Mouse (Mus musculus) myocyte (in vitro differentiated cells): ENCODE measurements around the gene Cstad. TPM values are rescaled to one million over a fixed set of nuclear protein-coding genes. Genes with fewer than 3 reads are reported as not detected.

Experiments
- H3K27me3 ChIP-seq: one replicate; pipeline ENCODE4 v1.6.1; 2011; ENCODE audit not compliant: control insufficient read depth, insufficient read depth, insufficient read length
- H3K36me3 ChIP-seq: one replicate; pipeline ENCODE4 v1.6.1; 2011; ENCODE audit not compliant: control insufficient read depth, insufficient read depth
- H3K4me2 ChIP-seq: one replicate; pipeline ENCODE4 v1.6.1; 2011; ENCODE audit warnings: low read depth, control low read depth
- H3K4me3 ChIP-seq: one replicate; pipeline ENCODE4 v1.5.1; 2011; ENCODE audit warnings: mild to moderate bottlenecking, control low read depth, moderate library complexity
- H3K79me2 ChIP-seq: one replicate; pipeline ENCODE4 v1.6.1; 2011; ENCODE audit not compliant: control insufficient read depth, insufficient read depth
- H3ac ChIP-seq: one replicate; pipeline ENCODE4 v1.6.1; 2011; ENCODE audit not compliant: control insufficient read depth, insufficient read length
- CEBPB ChIP-seq: IDR thresholded peaks from 2 replicates; pipeline ENCODE4 v1.6.1; 2011; ENCODE audit warnings: mild to moderate bottlenecking, moderate library complexity; ENCODE audit not compliant: poor library complexity, insufficient read depth, severe bottlenecking
- E2F4 ChIP-seq: IDR thresholded peaks from one replicate; pipeline ENCODE4 v1.6.1; 2011; ENCODE audit warnings: mild to moderate bottlenecking, control low read depth, moderate library complexity; ENCODE audit not compliant: insufficient read depth
- MAX ChIP-seq: IDR thresholded peaks from one replicate; pipeline ENCODE4 v1.6.1; 2011; ENCODE audit warnings: low read depth, mild to moderate bottlenecking, control low read depth
- MYOD1 ChIP-seq, 3 experiments: IDR thresholded peaks; one replicate each; pipeline ENCODE4 v1.6.1; 2011; ENCODE audit warnings: control low read depth in 2 of 3, low read depth in 2 of 3, mild to moderate bottlenecking in 2 of 3, moderate library complexity in 1 of 3; ENCODE audit not compliant: insufficient read length in 2 of 3, control insufficient read depth in 1 of 3
- MYOG ChIP-seq, 3 experiments: IDR thresholded peaks; one replicate each; pipeline ENCODE4 v1.6.1; 2011; ENCODE audit warnings: control low read depth in 2 of 3, low read depth in 2 of 3, mild to moderate bottlenecking in 2 of 3; ENCODE audit not compliant: insufficient read length in 2 of 3, control insufficient read depth in 1 of 3, insufficient read depth in 1 of 3
- POLR2A ChIP-seq: IDR thresholded peaks from one replicate; pipeline ENCODE4 v1.6.1; 2011; ENCODE audit warnings: low read depth, mild to moderate bottlenecking, control low read depth, moderate library complexity; ENCODE audit not compliant: insufficient read length
- POLR2AphosphoS2 ChIP-seq: IDR thresholded peaks from one replicate; pipeline ENCODE4 v1.6.1; 2011; ENCODE audit warnings: low read depth, control low read depth; ENCODE audit not compliant: insufficient read length
- REST ChIP-seq: IDR thresholded peaks from one replicate; pipeline ENCODE4 v1.6.1; 2011; ENCODE audit warnings: mild to moderate bottlenecking, control low read depth, moderate library complexity; ENCODE audit not compliant: insufficient read depth, insufficient read length
- SRF ChIP-seq: IDR thresholded peaks from one replicate; pipeline ENCODE4 v1.6.1; 2011; ENCODE audit warnings: low read depth; ENCODE audit not compliant: control insufficient read depth, insufficient read length
- TCF12 ChIP-seq: IDR thresholded peaks from one replicate; pipeline ENCODE4 v1.6.1; 2011; ENCODE audit warnings: mild to moderate bottlenecking, control low read depth; ENCODE audit not compliant: poor library complexity, insufficient read depth, severe bottlenecking
- TCF3 ChIP-seq: IDR thresholded peaks from one replicate; pipeline ENCODE4 v1.6.1; 2011; ENCODE audit warnings: low read depth, control low read depth; ENCODE audit not compliant: insufficient read length
- USF1 ChIP-seq: IDR thresholded peaks from one replicate; pipeline ENCODE4 v1.6.1; 2011; ENCODE audit warnings: low read depth, mild to moderate bottlenecking, control low read depth, moderate library complexity
- polyA plus RNA-seq: library from polyadenylated mRNA; unstranded; fragments of >200 nt; fragmentation: generic; extraction: Trizol; gene quantifications from one replicate; pipeline ENCODE4 v1.2.1, GENCODE M21; 2012; ENCODE audit warnings: missing spikeins

Cstad gene
- polyA plus RNA-seq, 1 experiment: 0.77 TPM

DNA sequence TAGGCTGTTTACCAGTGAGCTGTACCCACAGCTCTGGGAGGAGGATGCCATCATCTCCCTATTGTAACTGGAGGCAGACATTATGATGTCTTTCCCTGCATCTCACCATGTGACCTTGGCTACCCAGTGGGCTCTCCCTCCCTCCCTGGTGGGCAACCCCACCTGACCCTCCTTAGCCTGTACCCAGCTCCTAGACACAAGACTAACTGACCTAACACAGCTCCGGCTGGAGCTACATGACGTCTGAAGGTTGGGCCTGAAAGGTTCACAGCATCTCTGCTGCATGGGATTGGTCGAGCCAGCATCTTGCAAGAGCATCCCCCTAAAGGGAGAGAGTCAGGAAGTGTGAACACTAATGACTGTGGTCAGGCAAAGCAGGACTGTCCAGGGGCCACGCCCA lies 35.0 kb downstream of the Cstad start:
- Histone ChIP-seq H3K36me3 (no peaks in the 10 kb centered on the region), H3K79me2 (no peaks in the 10 kb centered on the region), H3ac (no peak overlapping the region), H3K27me3 (no peaks in the 10 kb centered on the region), H3K4me2 (no peak overlapping the region), H3K4me3 (no peak overlapping the region)
- no peak for TF ChIP-seq MYOG (IDR thresholded peaks at IDR 0.05; ENCODE audit: control insufficient read depth in 1 of 3, insufficient read depth in 1 of 3, insufficient read length in 2 of 3, low read depth in 2 of 3)
- no peak for TF ChIP-seq MYOD1 (IDR thresholded peaks at IDR 0.05; ENCODE audit: control insufficient read depth in 1 of 3, insufficient read length in 2 of 3, low read depth in 2 of 3)

DNA sequence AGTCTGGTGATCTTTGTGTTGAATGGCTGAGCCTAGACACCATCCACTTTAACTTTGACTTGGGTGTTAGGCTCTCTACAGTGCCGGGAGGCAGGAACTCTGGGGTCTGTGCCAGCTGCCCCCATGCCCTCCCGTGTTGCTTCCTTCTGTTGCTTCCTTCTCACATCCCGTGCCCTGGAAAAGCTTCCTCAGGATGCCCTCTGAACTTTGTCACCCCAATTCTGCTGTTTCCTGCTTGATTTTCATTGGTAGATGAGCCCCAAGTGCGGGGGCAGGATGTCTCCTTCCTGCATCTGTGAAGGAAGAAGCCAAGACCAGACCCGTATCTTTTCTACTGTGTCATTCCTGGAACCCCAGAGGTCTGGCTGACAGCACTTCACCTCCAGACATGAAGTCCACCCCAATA lies 41.4 kb downstream of the Cstad start:
- TF ChIP-seq POLR2A (no peak), REST (no peak), TCF12 (no peak), CEBPB (no peak), MYOG (IDR thresholded peaks at IDR 0.05; ENCODE audit: control insufficient read depth in 1 of 3, insufficient read depth in 1 of 3, insufficient read length in 2 of 3, low read depth in 2 of 3) (no peak), E2F4 (no peak), POLR2AphosphoS2 (no peak), TCF3 (no peak), MYOD1 (IDR thresholded peaks at IDR 0.05; ENCODE audit: control insufficient read depth in 1 of 3, insufficient read length in 2 of 3, low read depth in 2 of 3) (no peak), MAX (no peak), SRF (no peak), USF1 (no peak)
- Histone ChIP-seq H3K4me2 (no peak overlapping the region), H3K36me3 (no peaks in the 10 kb centered on the region), H3ac (no peak overlapping the region), H3K4me3 (no peak overlapping the region), H3K27me3 (no peaks in the 10 kb centered on the region), H3K79me2 (no peaks in the 10 kb centered on the region)

- H3K4me3 ChIP-seq: no peak overlapping the region
- H3K27me3 ChIP-seq: no peaks in the 10 kb centered on the region
- TF ChIP-seq E2F4: no peak
- no peak for TF ChIP-seq TCF3
- H3ac ChIP-seq: no peak overlapping the region
- no peaks in the 10 kb centered on the region for H3K36me3 ChIP-seq
- no peak overlapping the region for H3K4me2 ChIP-seq
- no peaks in the 10 kb centered on the region for H3K79me2 ChIP-seq
Measured at GRCm38 (mm10) chr2:30637991-30638390, 43.2 kb downstream of the Cstad start.

DNA sequence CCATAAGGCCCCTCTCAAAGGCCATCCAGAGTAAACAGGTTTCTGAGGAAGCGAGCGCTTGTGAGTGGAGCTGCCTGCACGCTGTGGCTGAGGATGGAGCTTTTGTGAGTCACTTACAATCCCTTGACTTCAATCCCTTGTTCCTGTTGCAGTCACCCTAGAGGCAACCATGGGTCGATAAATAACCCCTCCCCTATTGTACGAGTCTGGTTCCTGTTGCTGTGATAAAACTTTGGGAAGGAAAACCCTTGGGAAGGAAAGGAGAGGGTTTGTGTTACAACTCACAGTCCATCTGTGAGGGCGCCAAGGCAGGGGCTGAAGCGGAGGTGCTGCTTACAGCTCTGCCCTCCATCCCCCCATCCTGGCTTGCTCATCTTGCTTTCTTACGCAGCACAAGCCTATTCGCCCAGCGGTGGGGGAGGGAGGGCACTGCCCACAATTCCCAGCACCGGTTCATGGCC lies 45.2 kb downstream of the Cstad start:
- Histone ChIP-seq H3K4me3 (no peak overlapping the region), H3K36me3 (no peaks in the 10 kb centered on the region), H3K4me2 (peak overlapping the region; percentile 43), H3K27me3 (no peaks in the 10 kb centered on the region), H3ac (no peak overlapping the region), H3K79me2 (no peaks in the 10 kb centered on the region)
- TF ChIP-seq MYOD1 (IDR thresholded peaks at IDR 0.05; ENCODE audit: control insufficient read depth in 1 of 3, insufficient read length in 2 of 3, low read depth in 2 of 3): no peak
- no peak for TF ChIP-seq TCF3
- no peak for TF ChIP-seq SRF
- TF ChIP-seq USF1: no peak
- no peak for TF ChIP-seq E2F4
- TF ChIP-seq REST: no peak
- no peak for TF ChIP-seq TCF12
- TF ChIP-seq MAX: no peak

DNA sequence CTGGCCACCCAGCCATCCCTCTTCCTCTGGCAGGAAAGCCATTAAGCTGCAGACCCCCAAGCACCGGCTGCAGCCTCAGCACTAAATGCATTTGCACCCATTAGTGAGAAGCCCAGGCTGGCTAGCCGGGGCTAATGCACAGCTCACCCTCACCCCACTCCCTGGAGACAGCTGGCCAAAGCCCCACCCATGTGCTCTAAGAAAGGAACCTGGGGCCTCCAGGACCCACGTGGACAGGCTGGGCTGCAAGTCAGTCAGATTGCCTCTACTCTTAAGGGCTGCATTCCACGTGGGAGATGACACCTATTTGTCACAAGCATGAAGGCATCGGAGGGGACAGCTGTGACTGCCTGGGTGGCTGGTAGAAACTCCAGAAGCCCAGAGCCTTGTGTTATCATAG lies 48.0 kb downstream of the Cstad start:
- Histone ChIP-seq H3K79me2 (no peaks in the 10 kb centered on the region), H3K36me3 (no peaks in the 10 kb centered on the region), H3K4me2 (peak overlapping the region; percentile 73), H3K4me3 (no peak overlapping the region), H3ac (no peak overlapping the region), H3K27me3 (no peaks in the 10 kb centered on the region)
- no peak for TF ChIP-seq SRF
- TF ChIP-seq MYOD1 (IDR thresholded peaks at IDR 0.05; ENCODE audit: control insufficient read depth in 1 of 3, insufficient read length in 2 of 3, low read depth in 2 of 3): peak in 2 of 3 experiments; percentile 18 to 71
- TF ChIP-seq USF1: peak; percentile 70
- TF ChIP-seq MAX: peak; percentile 26
- peak; percentile 49 to 85 (median 62) for TF ChIP-seq MYOG (IDR thresholded peaks at IDR 0.05; ENCODE audit: control insufficient read depth in 1 of 3, insufficient read depth in 1 of 3, insufficient read length in 2 of 3, low read depth in 2 of 3)

DNA sequence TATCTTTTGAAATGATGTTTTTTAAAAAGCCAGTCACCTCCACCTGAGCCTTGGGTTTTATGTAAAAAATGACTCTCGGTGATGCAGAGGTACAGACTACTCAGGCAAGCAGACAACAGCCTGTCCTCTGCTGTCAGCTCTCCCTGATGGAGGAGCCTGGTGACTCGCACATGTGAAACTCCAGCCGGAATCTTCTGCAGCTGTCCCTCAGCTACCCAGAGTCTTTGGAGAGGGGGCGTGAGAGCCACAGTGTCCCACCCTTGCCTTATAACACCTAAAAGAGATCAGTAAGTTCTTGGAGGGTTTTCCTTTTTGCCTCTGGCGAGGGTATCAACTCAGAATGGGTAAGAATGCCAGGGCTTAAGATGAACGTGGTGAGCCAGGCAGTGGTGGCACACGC lies 48.6 kb downstream of the Cstad start:
- TF ChIP-seq MYOG (IDR thresholded peaks at IDR 0.05; ENCODE audit: control insufficient read depth in 1 of 3, insufficient read depth in 1 of 3, insufficient read length in 2 of 3, low read depth in 2 of 3): peak in 2 of 3 experiments; percentile 26 to 83
- TF ChIP-seq MYOD1 (IDR thresholded peaks at IDR 0.05; ENCODE audit: control insufficient read depth in 1 of 3, insufficient read length in 2 of 3, low read depth in 2 of 3): peak in 2 of 3 experiments; percentile 50 to 70
- TF ChIP-seq USF1: no peak
- H3K4me3 ChIP-seq: no peak overlapping the region
- H3ac ChIP-seq: no peak overlapping the region
- H3K4me2 ChIP-seq: peak overlapping the region; percentile 73
- no peaks in the 10 kb centered on the region for H3K79me2 ChIP-seq
- no peaks in the 10 kb centered on the region for H3K36me3 ChIP-seq
- H3K27me3 ChIP-seq: no peaks in the 10 kb centered on the region
